Mouse (Mus musculus) heart, embryonic 11.5 days (tissue): ENCODE results near the gene Slc32a1. TPM values are rescaled to one million over a fixed set of nuclear protein-coding genes. Genes with fewer than 3 reads are reported as not detected.
A peak's percentile ranks its signal among the peaks of the same experiment; 100 is the strongest.

Source experiments
- ATAC-seq: fragments of 200-750 bp; cut with Nextera tagmentation; replicated peaks from 2 replicates; pipeline ENCODE4 v1.8.0; 2017; ENCODE audit warnings: moderate library complexity; ENCODE audit not compliant: insufficient number of reproducible peaks, low FRiP score, low TSS enrichment
- H3K27ac ChIP-seq: fragments of 300-500 bp; sonication (generic); 2 replicates; pipeline ENCODE4 v1.5.1; 2014; ENCODE audit warnings: mild to moderate bottlenecking, low read depth, low read length
- H3K27me3 ChIP-seq: fragments of 300-500 bp; sonication (generic); 2 replicates; pipeline ENCODE4 v1.6.1; 2014; ENCODE audit warnings: mild to moderate bottlenecking, low read length, mixed read lengths; ENCODE audit not compliant: control insufficient read depth, insufficient read depth
- H3K36me3 ChIP-seq: fragments of 300-500 bp; sonication (generic); 2 replicates; pipeline ENCODE4 v1.6.1; 2014; ENCODE audit warnings: mild to moderate bottlenecking, low read length, moderate library complexity, mixed read lengths; ENCODE audit not compliant: control insufficient read depth, insufficient read depth
- H3K4me1 ChIP-seq: fragments of 300-500 bp; sonication (generic); 2 replicates; pipeline ENCODE4 v1.6.1; 2014; ENCODE audit warnings: low read length; ENCODE audit not compliant: control insufficient read depth, insufficient read depth
- H3K4me2 ChIP-seq: fragments of 300-500 bp; sonication (generic); 2 replicates; pipeline ENCODE4 v1.6.1; 2014; ENCODE audit warnings: mild to moderate bottlenecking, moderate library complexity
- H3K4me3 ChIP-seq: fragments of 300-500 bp; sonication (generic); 2 replicates; pipeline ENCODE4 v1.5.1; 2014; ENCODE audit warnings: low read depth, low read length
- H3K9ac ChIP-seq: fragments of 300-500 bp; sonication (generic); 2 replicates; pipeline ENCODE4 v1.6.1; 2014; ENCODE audit warnings: mild to moderate bottlenecking, low read depth, low read length, moderate library complexity
- H3K9me3 ChIP-seq: fragments of 300-500 bp; sonication (generic); replicated peaks from 2 replicates; pipeline ENCODE4 v1.6.1; 2016; ENCODE audit warnings: low read length; ENCODE audit not compliant: control insufficient read depth
- WGBS: fragments of 180-500 bp; shearing (Covaris S2); extraction: QIAGEN DNeasy Blood & Tissue Kit; methylation state at CpG from one replicate; pipeline ENCODE4 v1.1.7; 2014; ENCODE audit not compliant: insufficient replicate concordance; 5-methylcytosine and 5-hydroxymethylcytosine counted together
- microRNA counts: library from miRNA; unstranded; fragments of <30 nt; microRNA quantifications from one replicate; lab custom pipeline; 2015
- microRNA-seq: library from miRNA; unstranded; fragments of <30 nt; microRNA quantifications from one replicate; pipeline ENCODE4, GENCODE M21; 2016; ENCODE audit warnings: borderline number of aligned reads
- polyA plus RNA-seq: library from polyadenylated mRNA; unstranded; fragments of >200 nt; fragmentation: Nextera tagmentation; extraction: Ambion mirVana; gene quantifications from 2 replicates; pipeline ENCODE4 v1.2.1, GENCODE M21; 2014

Gene Slc32a1
- polyA plus RNA-seq, 1 experiment from 2014 or later: 0.07 TPM

DNA sequence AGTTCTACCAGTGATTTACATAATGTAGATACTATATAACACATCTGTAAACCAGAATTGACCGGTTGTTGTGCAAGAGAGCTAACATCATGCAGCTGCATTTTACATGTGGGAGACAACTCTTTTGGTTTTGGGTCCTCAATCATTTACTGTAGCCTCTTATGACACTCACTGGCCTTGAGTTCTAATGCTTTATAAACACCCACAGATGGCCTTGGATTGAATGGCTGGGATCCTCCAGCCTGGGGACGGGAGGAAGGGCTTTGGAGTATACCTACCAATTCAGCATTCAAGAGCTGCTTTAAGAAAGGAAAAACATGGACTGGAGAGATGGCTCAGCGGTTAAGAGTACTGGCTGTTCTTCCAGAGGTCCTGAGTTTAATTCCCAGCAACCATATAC is 48.8 kb downstream of the Slc32a1 start:
- ATAC-seq: no peak
- Histone ChIP-seq H3K36me3 (no peaks in the 10 kb centered on the region), H3K4me3 (no peak overlapping the region), H3K9ac (no peak overlapping the region), H3K4me1 (no peaks in the 10 kb centered on the region), H3K9me3 (no peaks in the 10 kb centered on the region), H3K4me2 (no peak overlapping the region), H3K27ac (0 out of 2 replicates have a peak overlapping the region, but pooled peaks have one; percentile 17), H3K27me3 (no peaks in the 10 kb centered on the region)
- 67% methylated on average over 3 of the region's 3 CpGs for WGBS

- H3K27me3 ChIP-seq: peaks cover 35% of the 10 kb centered on the region
- 68% methylated on average over 4 of the region's 4 CpGs for whole genome bisulfite sequencing
- H3K4me3 ChIP-seq: no peak within 1 kb of the TSS
- no peaks in the 10 kb centered on the region for H3K36me3 ChIP-seq
- no peak for ATAC-seq
- H3K4me1 ChIP-seq: peaks cover 11% of the 10 kb centered on the region
- H3K9ac ChIP-seq: no peak within 1 kb of the TSS
- H3K27ac ChIP-seq: no peak within 1 kb of the TSS
- H3K9me3 ChIP-seq: no peaks in the 10 kb centered on the region
- no peak within 1 kb of the TSS for H3K4me2 ChIP-seq
These were observed 54.5 kb downstream of the Slc32a1 start, which contains the start of gene Ppp1r16b for GRCm38 (mm10) chr2:158665098-158665497. Gene Ppp1r16b (plus strand): TSS chr2:158665398.

MicroRNAs within 50 kb of the gene (microRNA counts, 519-probe panel; counts per million panel counts)
- 32.2 counts per million for microRNA mmu-miR-3474 (lab: Ali Mortazavi, UCI)

Small RNA genes within 50 kb of the gene (microRNA-seq; reads per million reads assigned to microRNA genes)
- gene Mir3474: 4.1 reads per million, percentile 35 among the genes with 10 or more reads in this experiment

Other genes starting within 250 kb of the Slc32a1 start
- gene Snhg11, start 235.1 kb upstream of the Slc32a1 start, polyA plus RNA-seq: 1.3 and 1.6 TPM in 2 replicates
- gene Ralgapb, start 200.9 kb upstream of the Slc32a1 start, polyA plus RNA-seq: 13.2 and 16.5 TPM in 2 replicates
- not detected in 2 replicates for gene Adig, start 108.2 kb upstream of the Slc32a1 start, polyA plus RNA-seq
- gene Arhgap40, start 98.0 kb upstream of the Slc32a1 start, polyA plus RNA-seq: not detected in 2 replicates
- 8.7 and 8.8 TPM in 2 replicates for gene Actr5, start 14.1 kb downstream of the Slc32a1 start, polyA plus RNA-seq
- gene Ppp1r16b, start 54.6 kb downstream of the Slc32a1 start, polyA plus RNA-seq: 4.5 TPM in 2 replicates
- gene Fam83d, start 157.3 kb downstream of the Slc32a1 start, polyA plus RNA-seq: 50.1 and 54.4 TPM in 2 replicates
- gene Dhx35, start 184.0 kb downstream of the Slc32a1 start, polyA plus RNA-seq: 14.2 and 15.3 TPM in 2 replicates